16 mouse cellular contexts compared by ENCODE assay signal in genomic region chr17:28646221-28646620, GRCm38 (mm10).
"Had no signal": no experiment of that assay in that cellular context is flagged by ENCODE, and none has a peak within 500 bp of the region (broad histone marks: within the 10 kb centered on the region; RNA-seq: fewer than 3 reads in every experiment).

No protein-coding gene starts in this region.

- H3K36me3 ChIP-seq: lung, embryonic 15.5 days; midbrain, embryonic 13.5 days; midbrain, embryonic 15.5 days; neural tube, embryonic 12.5 days; stomach, embryonic 15.5 days had no signal

- H3K9me3 ChIP-seq: lung, embryonic 15.5 days; megakaryocyte, embryonic 14.5 days; midbrain, embryonic 13.5 days; midbrain, embryonic 15.5 days; neural tube, embryonic 12.5 days; stomach, embryonic 15.5 days had no signal

- DNase-seq: liver, postnatal 0 days; lung, adult 2 months; lung, postnatal 14 days; lung, postnatal 36 days; right cerebral cortex, postnatal 14 days; thymus, adult 2 months; thymus, postnatal 25 days; thymus, postnatal 4 days had no signal

- H3K4me1 ChIP-seq: lung, embryonic 15.5 days; megakaryocyte, embryonic 14.5 days; midbrain, embryonic 13.5 days; midbrain, embryonic 15.5 days; neural tube, embryonic 12.5 days; stomach, embryonic 15.5 days had no signal

- H3K27ac ChIP-seq: lung, embryonic 15.5 days; macrophage; midbrain, embryonic 13.5 days; midbrain, embryonic 15.5 days; neural tube, embryonic 12.5 days; stomach, embryonic 15.5 days; stomach, postnatal 0 days had no signal

- H3K9ac ChIP-seq: liver, postnatal 0 days; lung, embryonic 15.5 days; midbrain, embryonic 13.5 days; midbrain, embryonic 15.5 days; neural tube, embryonic 12.5 days; stomach, embryonic 15.5 days had no signal

- H3K4me3 ChIP-seq: lung, embryonic 15.5 days; megakaryocyte, embryonic 14.5 days; midbrain, embryonic 13.5 days; midbrain, embryonic 15.5 days; neural tube, embryonic 12.5 days; stomach, embryonic 15.5 days had no signal
